Mouse (Mus musculus) bone marrow macrophage, adult 2 months (primary cell): ENCODE measurements around the gene Ufsp2. TPM values are rescaled to one million over a fixed set of nuclear protein-coding genes. Genes with fewer than 3 reads are reported as not detected.

ENCODE experiments used
- H3K27ac ChIP-seq: 2 replicates; pipeline ENCODE4 v1.5.1; 2012; ENCODE audit warnings: low read depth, low read length; ENCODE audit not compliant: insufficient read depth
- H3K4me1 ChIP-seq: 2 replicates; pipeline ENCODE4 v1.6.1; 2012; ENCODE audit warnings: low read length; ENCODE audit not compliant: control insufficient read depth, insufficient read depth
- H3K4me3 ChIP-seq: 2 replicates; pipeline ENCODE4 v1.5.1; 2012; ENCODE audit warnings: mild to moderate bottlenecking, low read length, moderate library complexity; ENCODE audit not compliant: insufficient read depth
- CTCF ChIP-seq: IDR thresholded peaks from 2 replicates; pipeline ENCODE4 v1.5.1; 2012; ENCODE audit warnings: low read depth, mild to moderate bottlenecking, low read length, moderate library complexity
- POLR2A ChIP-seq: IDR thresholded peaks from 2 replicates; pipeline ENCODE4 v1.6.1; 2012; ENCODE audit warnings: mild to moderate bottlenecking, low read depth, low read length, borderline replicate concordance
- polyA plus RNA-seq: library from polyadenylated mRNA; stranded (reverse); fragments of >200 nt; gene quantifications from 2 replicates; pipeline ENCODE4 v1.2.4, GENCODE M21; 2012; ENCODE audit not compliant: missing spikeins, insufficient read depth, insufficient read length

Gene Ufsp2
- 65.6 and 68.4 TPM in 2 replicates for polyA plus RNA-seq

DNA sequence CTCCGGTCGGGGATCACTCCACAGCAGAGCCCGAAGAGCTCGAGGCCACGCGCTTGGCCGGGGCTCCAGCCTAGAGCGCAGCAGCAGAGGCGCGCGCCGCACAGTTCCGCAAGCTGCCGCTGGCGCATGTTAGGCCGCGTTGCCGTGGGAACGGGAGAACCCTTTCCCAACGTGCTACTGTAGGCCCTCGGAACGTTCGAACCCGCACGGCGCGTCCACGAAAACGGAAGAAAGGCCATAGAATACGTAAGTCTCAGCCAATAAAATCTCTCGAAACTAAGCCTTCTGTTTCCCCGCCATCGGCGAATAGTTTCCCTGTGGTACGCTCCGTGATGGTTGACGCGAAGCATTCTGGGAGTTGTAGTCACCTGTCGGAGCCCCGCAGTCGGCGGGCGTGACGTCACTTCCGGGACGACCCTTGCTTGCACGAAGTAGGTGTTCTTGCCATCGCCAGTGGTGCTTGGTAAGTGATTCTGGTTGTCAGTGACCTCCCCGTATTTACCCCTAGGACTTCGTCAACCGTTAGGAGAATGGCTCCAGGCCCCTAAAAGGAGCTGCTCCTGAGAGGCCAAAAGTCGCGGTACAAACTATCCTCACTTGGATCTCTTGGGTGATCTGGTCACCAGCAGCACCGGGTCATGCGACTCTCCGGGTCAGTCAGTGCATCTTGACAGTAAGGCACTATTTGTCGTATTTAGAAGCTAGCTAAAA lies at the start of gene Ufsp2, which contains the start of gene 1700029J07Rik:
Gene Ufsp2, plus strand, starts transcription at position 403 of the 711 bp plus-strand sequence.
Gene 1700029J07Rik, minus strand, starts transcription at position 127 of the 711 bp plus-strand sequence.
- peak within 1 kb of the TSS; percentile 80 for H3K27ac ChIP-seq
- H3K4me1 ChIP-seq: peaks cover 8% of the 10 kb centered on the region
- TF ChIP-seq POLR2A (0 out of 2 replicates have a peak, but pooled peaks have one; percentile 43), CTCF (no peak)
- peak within 1 kb of the TSS; percentile 79 for H3K4me3 ChIP-seq

DNA sequence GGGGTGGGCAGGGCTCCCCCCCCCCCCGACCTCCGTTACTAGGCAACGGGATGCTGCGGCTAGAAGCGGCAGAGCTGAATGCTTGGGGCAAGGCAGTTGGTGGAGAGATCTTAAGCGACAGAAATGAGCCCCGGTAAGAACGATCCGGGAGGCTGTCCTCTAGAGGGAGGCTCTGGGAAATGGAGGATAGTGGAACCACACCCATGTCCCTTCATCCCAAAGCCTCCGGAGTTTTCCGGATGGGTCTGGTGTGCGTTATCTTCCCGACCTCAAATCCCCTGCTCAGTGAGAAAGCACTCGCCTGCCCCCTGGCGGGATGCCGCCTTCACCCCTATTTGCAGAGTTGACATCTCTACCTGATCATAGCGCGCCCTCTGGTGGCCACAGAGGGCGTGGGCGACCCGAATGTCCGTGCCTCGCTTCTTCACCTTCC lies 40.7 kb upstream of the Ufsp2 start, which contains the start of gene Ccdc110:
Gene Ccdc110, plus strand, starts transcription at position 38 of the 433 bp plus-strand sequence.
- Histone ChIP-seq H3K4me3 (no peak within 1 kb of the TSS), H3K27ac (no peak within 1 kb of the TSS)

DNA sequence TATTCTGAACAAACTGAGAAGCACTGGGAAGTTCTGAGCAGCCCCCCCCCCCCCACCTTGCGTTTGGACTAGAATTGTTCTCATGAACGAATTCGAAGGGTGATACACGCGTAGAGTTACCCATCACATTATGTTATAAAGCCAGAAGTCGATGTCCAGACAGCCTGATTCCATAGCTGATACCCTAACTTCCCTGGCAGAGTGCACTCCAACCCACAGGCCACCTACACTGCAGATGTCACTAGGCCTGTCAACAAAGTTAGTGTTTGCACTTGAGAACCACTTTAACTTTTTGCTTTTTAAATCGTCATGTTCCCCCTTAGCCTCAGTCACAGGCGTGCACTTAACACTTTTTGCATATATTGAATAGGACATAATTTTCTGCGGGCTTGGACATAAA lies 38.3 kb upstream of the Ufsp2 start:
- TF ChIP-seq POLR2A (no peak), CTCF (no peak)

More for the DNA sequence above, 40.7 kb upstream of the Ufsp2 start, which contains the start of gene Ccdc110:
- no peaks in the 10 kb centered on the region for H3K4me1 ChIP-seq
- TF ChIP-seq CTCF (peak; percentile 100), POLR2A (no peak)

GRCm38 (mm10) chr8:45946283-45946682 lies 29.0 kb upstream of the Ufsp2 start:
- TF ChIP-seq CTCF (no peak), POLR2A (no peak)
- H3K27ac ChIP-seq: no peak overlapping the region
- no peak overlapping the region for H3K4me3 ChIP-seq
- peaks cover 4% of the 10 kb centered on the region; the same call in 1 of the 2 replicates for H3K4me1 ChIP-seq

More for the DNA sequence above, 38.3 kb upstream of the Ufsp2 start:
- H3K4me3 ChIP-seq: no peak overlapping the region
- H3K27ac ChIP-seq: no peak overlapping the region
- no peaks in the 10 kb centered on the region for H3K4me1 ChIP-seq

DNA sequence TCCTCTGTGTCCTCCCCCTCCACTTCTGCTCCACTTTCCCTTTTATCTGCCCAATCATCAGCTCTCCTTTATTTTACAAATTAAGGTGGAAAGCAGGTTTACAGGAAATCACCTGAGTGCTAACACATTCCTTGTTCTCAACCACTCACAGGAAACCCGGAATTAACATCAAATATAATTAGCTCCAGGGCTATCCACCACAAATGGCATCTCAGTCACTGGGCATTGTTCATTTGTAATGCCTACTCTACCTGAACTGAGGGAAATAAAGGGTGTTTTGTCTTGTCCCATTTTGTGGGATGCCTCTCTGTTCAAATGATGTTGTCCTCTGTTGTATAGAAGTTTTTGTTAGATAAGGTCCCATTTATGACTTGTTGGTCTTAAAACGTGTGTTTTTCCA lies 24.7 kb upstream of the Ufsp2 start:
- Histone ChIP-seq H3K27ac (no peak overlapping the region), H3K4me3 (no peak overlapping the region), H3K4me1 (peaks cover 4% of the 10 kb centered on the region; the same call in 1 of the 2 replicates)
- TF ChIP-seq POLR2A: no peak
- TF ChIP-seq CTCF: no peak

DNA sequence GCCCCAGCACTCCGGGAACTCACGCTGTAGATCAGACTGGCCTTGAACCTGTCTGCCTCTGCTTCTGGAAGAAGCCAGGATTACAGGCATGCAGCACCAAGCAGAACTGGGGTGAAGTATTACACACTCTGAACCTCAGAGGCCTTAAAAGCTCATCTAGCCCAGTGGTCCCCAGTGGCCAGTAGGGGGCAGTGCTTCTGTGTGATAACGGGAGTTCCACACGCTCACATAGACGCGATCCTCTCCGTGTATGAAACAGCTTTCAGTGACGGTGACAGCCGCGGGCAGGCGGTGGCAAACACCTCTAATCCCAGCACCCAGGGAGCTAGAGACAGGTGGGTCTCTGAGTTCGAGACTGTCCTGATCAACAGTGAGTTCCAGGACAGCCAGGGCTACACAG lies 4.4 kb upstream of the Ufsp2 start:
- Histone ChIP-seq H3K4me3 (no peak overlapping the region), H3K4me1 (peaks cover 4% of the 10 kb centered on the region), H3K27ac (no peak overlapping the region)
- TF ChIP-seq CTCF: no peak
- no peak for TF ChIP-seq POLR2A

DNA sequence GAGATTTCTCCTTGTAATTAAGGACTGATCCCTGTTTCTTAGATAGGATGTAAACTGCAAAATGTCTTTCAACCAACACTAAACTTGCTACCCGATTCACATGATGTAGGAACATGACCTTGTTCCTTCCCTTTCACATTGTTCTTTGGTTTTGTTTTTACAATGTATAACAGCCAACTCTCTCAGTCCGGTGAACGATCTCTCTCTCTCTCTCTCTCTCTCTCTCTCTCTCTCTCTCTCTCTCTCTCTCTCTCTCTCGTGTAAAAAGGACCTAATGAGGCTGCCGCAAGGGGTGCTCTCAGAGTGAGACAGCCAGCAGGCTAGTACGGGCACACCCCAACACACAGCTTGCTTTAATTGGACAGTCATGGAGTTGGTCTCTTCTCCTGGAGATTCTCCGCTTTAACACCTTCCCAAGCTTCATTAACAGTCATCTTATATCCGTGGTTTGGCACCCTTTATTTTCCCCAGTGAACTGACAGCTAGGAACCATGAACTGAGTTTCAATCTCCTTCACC lies 1.3 kb upstream of the Ufsp2 start:
- no peak for TF ChIP-seq CTCF
- TF ChIP-seq POLR2A: no peak
- Histone ChIP-seq H3K4me3 (no peak overlapping the region), H3K4me1 (peaks cover 8% of the 10 kb centered on the region), H3K27ac (no peak overlapping the region)

DNA sequence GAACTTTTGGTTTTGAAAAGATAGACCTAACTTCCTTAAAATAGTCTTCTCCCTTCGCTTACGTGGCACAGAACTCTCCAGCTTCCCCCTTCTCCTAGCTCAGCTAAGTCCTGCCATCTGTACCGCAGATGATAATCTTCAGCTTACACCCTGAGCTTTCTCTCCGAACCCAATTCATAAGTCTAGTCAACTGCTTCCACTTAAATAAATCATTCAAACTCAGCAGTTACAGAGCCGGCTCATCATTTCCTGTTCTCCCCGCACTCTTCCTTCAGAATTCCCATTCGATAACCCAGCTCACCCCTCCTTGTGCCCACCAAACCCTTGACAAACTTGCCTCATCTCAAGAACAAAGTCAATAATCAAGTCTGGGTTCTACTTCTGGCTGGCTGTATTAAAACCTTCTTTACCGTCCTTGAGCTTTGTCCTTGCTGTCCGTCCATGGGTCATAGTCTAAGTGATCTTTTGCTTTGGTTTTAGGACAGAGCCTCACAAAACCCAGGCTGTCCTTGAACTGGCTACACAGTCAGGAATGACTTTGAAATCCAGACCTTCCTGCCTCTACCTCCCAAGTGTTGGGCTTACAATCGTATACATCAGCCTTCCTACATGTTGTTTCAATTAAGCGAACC lies 625 bp downstream of the Ufsp2 start:
- TF ChIP-seq POLR2A (no peak), CTCF (no peak)
- peak overlapping the region; percentile 79 for H3K4me3 ChIP-seq
- peak overlapping the region; percentile 80 for H3K27ac ChIP-seq
- H3K4me1 ChIP-seq: peaks cover 8% of the 10 kb centered on the region

- Histone ChIP-seq H3K27ac (peak overlapping the region; percentile 60), H3K4me1 (peaks cover 22% of the 10 kb centered on the region), H3K4me3 (no peak overlapping the region)
- no peak for TF ChIP-seq CTCF
- no peak for TF ChIP-seq POLR2A
These were observed 11.3 kb downstream of the Ufsp2 start for GRCm38 (mm10) chr8:45986665-45987064.
